Mouse (Mus musculus): ENCODE data around the gene Lrp8. TPM values are rescaled to one million over a fixed set of nuclear protein-coding genes. Genes with fewer than 3 reads are reported as not detected.

Gene Lrp8
- total and polyA plus RNA-seq, 3 experiments: 25.2 to 33.2 TPM; not detected in 1

DNA sequence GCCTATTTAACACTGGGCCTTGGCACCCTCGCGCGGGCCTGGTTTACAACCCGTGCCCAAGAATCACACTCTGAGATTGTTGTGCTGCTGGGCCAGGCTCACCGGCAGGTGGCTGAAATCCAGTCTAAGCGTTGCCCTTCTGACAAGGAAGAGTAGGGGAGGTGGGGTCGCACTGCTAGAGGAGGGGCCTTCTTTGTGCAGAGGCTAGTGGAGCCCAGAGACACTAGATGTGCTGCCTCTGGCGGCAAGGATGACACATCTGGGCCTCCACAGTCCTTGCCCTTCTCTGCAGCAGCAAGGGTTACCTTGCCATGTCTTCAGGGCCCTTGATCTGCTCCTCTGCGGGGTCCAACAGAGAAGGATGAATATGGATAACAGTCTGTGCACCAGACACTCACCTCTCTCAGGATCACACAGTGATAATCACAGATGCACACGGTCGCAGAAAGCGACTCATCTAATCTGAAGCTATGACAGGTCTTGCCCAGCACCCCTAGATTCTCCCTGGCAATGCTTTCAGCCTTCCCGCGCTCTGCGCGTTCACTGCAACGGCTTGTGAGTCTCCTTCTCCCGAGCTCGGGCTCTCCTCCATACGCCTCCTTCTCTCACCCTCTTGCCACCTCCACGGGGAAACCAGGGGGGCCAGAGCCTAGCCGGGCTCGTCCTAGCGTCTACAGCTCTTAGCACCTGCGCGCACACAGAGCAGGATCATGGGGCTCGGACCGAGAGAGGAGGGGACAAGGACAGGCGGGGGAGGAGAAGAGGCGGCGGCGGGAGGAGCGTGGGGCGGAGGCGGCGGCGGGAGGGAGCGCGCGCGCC, 486 bp upstream of the Lrp8 start:
- peaks cover 0 to 16% of the 10 kb centered on the region in 2 experiments for H3K4me1 ChIP-seq (ENCODE audit: control insufficient read depth in 1 of 2, insufficient read depth in 2 of 2, low read length in 2 of 2)

DNA sequence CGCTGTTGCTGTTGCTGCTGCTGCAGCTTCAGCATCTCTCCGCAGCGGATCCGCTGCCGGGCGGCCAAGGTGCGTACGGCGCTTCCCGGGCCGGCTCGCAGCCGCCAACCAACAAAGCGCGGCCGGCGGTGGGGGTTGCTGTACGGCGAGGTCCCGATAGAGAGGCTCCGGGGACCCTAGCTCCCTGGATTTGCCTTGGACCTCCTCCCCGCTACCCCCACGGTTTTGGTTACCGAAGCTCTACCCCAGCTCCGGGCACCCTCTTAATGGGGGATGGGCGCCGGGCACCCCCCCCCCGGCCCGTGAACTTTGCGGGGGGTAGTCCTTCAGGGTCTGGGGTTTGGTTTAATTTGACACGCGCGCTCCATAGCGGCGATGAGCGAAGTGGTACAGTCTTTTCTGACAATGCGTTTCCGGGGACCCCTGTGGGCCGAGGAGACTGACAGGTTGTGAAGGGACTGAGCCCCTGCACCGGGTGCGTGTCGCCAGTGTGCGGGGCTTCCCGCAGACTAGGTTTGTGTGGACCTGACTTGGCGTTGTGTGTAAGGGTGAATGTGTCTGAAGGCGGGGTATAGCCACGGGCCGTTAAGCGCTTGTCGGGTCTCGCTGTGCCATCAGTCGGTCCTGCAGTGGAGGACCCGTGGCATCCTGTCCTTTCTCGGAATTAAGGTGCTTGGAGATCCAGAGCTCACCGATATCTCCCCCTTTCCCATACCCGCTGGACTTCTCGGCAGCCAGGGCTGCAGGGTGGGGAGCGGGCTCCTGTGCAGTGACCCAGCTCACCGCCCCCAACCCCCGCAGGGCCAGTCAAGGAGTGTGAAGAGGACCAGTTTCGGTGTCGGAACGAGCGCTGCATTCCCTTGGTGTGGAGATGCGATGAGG, 630 bp downstream of the Lrp8 start:
- Histone ChIP-seq H3K36me3 (ENCODE audit: control insufficient read depth in 1 of 2, insufficient read depth in 2 of 2, low read length in 2 of 2) (peaks cover 0 to 12% of the 10 kb centered on the region in 2 experiments; a peak in 2 of 4 replicates), H3K27me3 (ENCODE audit: control insufficient read depth in 1 of 2, insufficient read depth in 2 of 2, low read length in 2 of 2) (no peaks in the 10 kb centered on the region), H3K4me1 (ENCODE audit: control insufficient read depth in 1 of 2, insufficient read depth in 2 of 2, low read length in 2 of 2) (peaks cover 3 to 24% of the 10 kb centered on the region in 2 experiments), H3K79me2 (ENCODE audit: control insufficient read depth, insufficient read depth, low read length, poor library complexity) (peaks cover 26% of the 10 kb centered on the region), H3K4me3 (ENCODE audit: control insufficient read depth in 1 of 2, insufficient read depth in 1 of 2, low read depth in 2 of 2, low read length in 2 of 2) (peak overlapping the region; percentile 79 to 97), H3K9ac (ENCODE audit: control insufficient read depth, low read depth, low read length, poor library complexity, severe bottlenecking) (peak overlapping the region; percentile 63), H3K27ac (ENCODE audit: control insufficient read depth, low read depth, low read length) (peak overlapping the region; percentile 68), H3K9me3 (replicated peaks; ENCODE audit: insufficient read depth, low read length) (no peaks in the 10 kb centered on the region)
- TF ChIP-seq MEF2A (IDR thresholded peaks at IDR 0.05; ENCODE audit: extremely low read depth, insufficient replicate concordance, low read depth, low read length, poor library complexity, severe bottlenecking) (no peak), CHD2 (IDR thresholded peaks at IDR 0.05; ENCODE audit: low read length) (no peak), TCF12 (IDR thresholded peaks at IDR 0.05; ENCODE audit: low read depth, low read length) (peak; percentile 42; the same call in 1 of the 2 replicates), NELFE (IDR thresholded peaks at IDR 0.05; ENCODE audit: low read depth, low read length) (no peak), CTCF (IDR thresholded peaks at IDR 0.05 in 2 of 3, conservative IDR thresholded peaks at IDR 0.05 in 1 of 3; ENCODE audit: control insufficient read depth in 1 of 3, insufficient read depth in 1 of 3, low read depth in 2 of 3, low read length in 3 of 3, poor library complexity in 1 of 3, severe bottlenecking in 1 of 3) (no peak), POLR2A (IDR thresholded peaks at IDR 0.05; ENCODE audit: control insufficient read depth in 1 of 2, insufficient read depth in 1 of 2, low read depth in 1 of 2, low read length in 2 of 2, poor library complexity in 1 of 2) (peak in 1 of 2 experiments; percentile 37; a peak in 1 of 4 replicates), SIN3A (IDR thresholded peaks at IDR 0.05; ENCODE audit: low read length) (0 out of 2 replicates have a peak, but pooled peaks have one; percentile 9), UBTF (IDR thresholded peaks at IDR 0.05; ENCODE audit: borderline replicate concordance, insufficient read depth, low read depth, low read length) (peak; percentile 66; the same call in 1 of the 2 replicates)
- DNase-seq (ENCODE audit: low read depth, low spot score): peak; percentile 75

More for the DNA sequence above, 486 bp upstream of the Lrp8 start:
- peak; percentile 82; the same call in 1 of the 2 replicates for TF ChIP-seq MAZ (IDR thresholded peaks at IDR 0.05; ENCODE audit: low read depth, low read length)
- peak; percentile 31; the same call in 1 of the 2 replicates for TF ChIP-seq NRF1 (IDR thresholded peaks at IDR 0.05; ENCODE audit: insufficient read depth, low read depth, low read length, poor library complexity, severe bottlenecking)
- peak; percentile 47; the same call in 1 of the 2 replicates for TF ChIP-seq NELFE (IDR thresholded peaks at IDR 0.05; ENCODE audit: low read depth, low read length)
- TF ChIP-seq CTCF (IDR thresholded peaks at IDR 0.05 in 2 of 3, conservative IDR thresholded peaks at IDR 0.05 in 1 of 3; ENCODE audit: control insufficient read depth in 1 of 3, insufficient read depth in 1 of 3, low read depth in 2 of 3, low read length in 3 of 3, poor library complexity in 1 of 3, severe bottlenecking in 1 of 3): peak in 2 of 3 experiments; percentile 3 to 12; a peak in 1 of 6 replicates
- 0 out of 2 replicates have a peak, but pooled peaks have one; percentile 12 for TF ChIP-seq E2F4 (IDR thresholded peaks at IDR 0.05; ENCODE audit: borderline replicate concordance, low read depth, low read length)
- TF ChIP-seq MEF2A (IDR thresholded peaks at IDR 0.05; ENCODE audit: extremely low read depth, insufficient replicate concordance, low read depth, low read length, poor library complexity, severe bottlenecking): no peak
- peak in 1 of 2 experiments; percentile 73; a peak in 2 of 4 replicates for TF ChIP-seq POLR2A (IDR thresholded peaks at IDR 0.05; ENCODE audit: control insufficient read depth in 1 of 2, insufficient read depth in 1 of 2, low read depth in 1 of 2, low read length in 2 of 2, poor library complexity in 1 of 2)
- no peak for TF ChIP-seq JUND (IDR thresholded peaks at IDR 0.05; ENCODE audit: low read depth, low read length)
- peak; percentile 53 for TF ChIP-seq MXI1 (IDR thresholded peaks at IDR 0.05; ENCODE audit: low read depth, low read length)
- peak overlapping the region; percentile 84 for H3K9ac ChIP-seq (ENCODE audit: control insufficient read depth, low read depth, low read length, poor library complexity, severe bottlenecking)
- peaks cover 0 to 7% of the 10 kb centered on the region in 2 experiments; a peak in 2 of 4 replicates for H3K36me3 ChIP-seq (ENCODE audit: control insufficient read depth in 1 of 2, insufficient read depth in 2 of 2, low read length in 2 of 2)
- no peaks in the 10 kb centered on the region for H3K9me3 ChIP-seq (replicated peaks; ENCODE audit: insufficient read depth, low read length)
- DNase-seq (ENCODE audit: low read depth, low spot score): peak; percentile 88
- H3K27ac ChIP-seq (ENCODE audit: control insufficient read depth, low read depth, low read length): peak overlapping the region; percentile 69
- peak overlapping the region; percentile 78 to 83 for H3K4me3 ChIP-seq (ENCODE audit: control insufficient read depth in 1 of 2, insufficient read depth in 1 of 2, low read depth in 2 of 2, low read length in 2 of 2)
- H3K79me2 ChIP-seq (ENCODE audit: control insufficient read depth, insufficient read depth, low read length, poor library complexity): peaks cover 26% of the 10 kb centered on the region
- no peaks in the 10 kb centered on the region for H3K27me3 ChIP-seq (ENCODE audit: control insufficient read depth in 1 of 2, insufficient read depth in 2 of 2, low read length in 2 of 2)
